Mouse (Mus musculus): Measurements from ENCODE around the gene Dapp1. TPM values are rescaled to one million over a fixed set of nuclear protein-coding genes. Genes with fewer than 3 reads are reported as not detected.

Gene Dapp1
- polyA plus RNA-seq, 1 experiment from 2014 or later = 2.9 TPM

DNA sequence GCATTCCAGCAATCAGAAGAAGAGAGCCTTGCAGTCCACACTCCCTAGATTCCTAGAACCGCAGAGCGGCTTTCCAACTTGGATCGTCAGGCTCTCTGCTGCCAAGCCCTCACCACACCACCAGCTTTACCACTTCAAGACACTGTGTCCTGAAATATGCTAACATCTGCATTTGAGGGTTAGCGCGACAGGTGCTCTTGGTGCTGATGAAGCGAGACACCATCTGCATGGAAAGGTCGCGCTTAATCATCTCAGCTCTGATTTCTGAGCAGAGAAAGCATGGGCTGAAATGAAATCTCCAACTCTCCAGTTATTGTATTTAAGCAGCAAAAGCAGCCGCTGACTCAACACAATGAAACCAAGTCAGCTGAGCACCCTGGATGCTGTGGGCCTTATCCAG, 8.1 kb upstream of the Dapp1 start:
- H3K27ac ChIP-seq = no peak overlapping the region
- no peak overlapping the region for H3K9ac ChIP-seq (replicated peaks)
- no peak for ATAC-seq (ENCODE audit: insufficient number of reproducible peaks, insufficient read depth, low FRiP score, low TSS enrichment, low read depth)
- no peak overlapping the region for H3K4me3 ChIP-seq (replicated peaks)
- WGBS = 87% methylated on average over 9 of the region's 9 CpGs
- no peak overlapping the region for H3K4me2 ChIP-seq
- H3K27me3 ChIP-seq = no peaks in the 10 kb centered on the region
- no peaks in the 10 kb centered on the region for H3K36me3 ChIP-seq
- H3K4me1 ChIP-seq (replicated peaks) = no peaks in the 10 kb centered on the region
- H3K9me3 ChIP-seq = no peaks in the 10 kb centered on the region

DNA sequence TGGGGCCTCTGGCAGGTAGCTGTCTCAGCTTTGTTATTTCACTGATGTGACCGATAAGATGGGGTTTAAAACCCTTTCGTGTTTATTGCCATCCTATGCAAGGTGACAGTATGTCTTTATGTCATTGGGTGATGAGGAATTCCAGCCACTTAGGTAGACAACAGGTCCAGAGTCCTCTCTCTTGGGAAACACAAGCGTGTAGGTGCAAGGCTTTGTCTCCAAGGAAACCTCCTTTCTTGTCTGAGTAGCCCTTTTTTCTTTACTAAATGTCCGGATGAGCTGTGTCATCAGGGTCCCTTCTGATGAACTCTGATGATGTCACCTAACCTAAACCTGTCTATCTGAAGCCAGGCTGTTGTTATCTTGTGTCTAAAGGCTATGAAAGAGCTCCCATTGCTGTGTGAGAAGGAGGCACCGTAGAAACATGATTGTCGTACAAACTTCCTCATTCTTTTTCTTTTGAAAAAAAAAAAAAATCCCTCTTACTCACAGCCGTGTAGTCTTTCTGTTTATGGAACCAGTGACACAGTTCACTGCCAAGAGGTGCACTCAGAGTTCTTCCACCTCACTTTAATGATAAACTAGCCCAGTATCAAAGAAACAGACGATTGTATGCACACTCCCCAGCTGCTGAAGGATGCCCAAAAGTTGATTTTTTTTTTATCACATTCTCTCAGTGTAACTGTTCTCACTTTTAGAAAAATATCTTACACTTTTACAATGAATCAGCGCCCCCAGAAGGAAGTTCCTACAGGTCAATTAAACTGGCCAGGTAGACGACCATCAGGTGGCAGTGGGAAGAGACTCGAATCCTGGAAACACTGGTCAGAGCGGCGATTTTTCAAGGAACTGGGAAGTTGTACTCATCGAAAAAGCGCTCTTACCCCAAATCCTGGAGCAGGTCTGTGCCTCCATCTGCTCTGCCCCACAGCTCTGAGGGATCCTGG, 637 bp downstream of the Dapp1 start:
- 39% methylated on average over 15 of the region's 15 CpGs for WGBS
- H3K4me2 ChIP-seq = peak overlapping the region; percentile 68
- peak overlapping the region; percentile 61 for H3K9ac ChIP-seq (replicated peaks)
- H3K4me3 ChIP-seq (replicated peaks) = peak overlapping the region; percentile 41
- H3K9me3 ChIP-seq = no peaks in the 10 kb centered on the region
- 0 out of 2 replicates have a peak, but pooled peaks have one; percentile 3 for ATAC-seq (ENCODE audit: insufficient number of reproducible peaks, insufficient read depth, low FRiP score, low TSS enrichment, low read depth)
- peaks cover 14% of the 10 kb centered on the region for H3K4me1 ChIP-seq (replicated peaks)
- H3K36me3 ChIP-seq = no peaks in the 10 kb centered on the region
- peak overlapping the region; percentile 35; the same call in 1 of the 2 replicates for H3K27ac ChIP-seq
- no peaks in the 10 kb centered on the region for H3K27me3 ChIP-seq

DNA sequence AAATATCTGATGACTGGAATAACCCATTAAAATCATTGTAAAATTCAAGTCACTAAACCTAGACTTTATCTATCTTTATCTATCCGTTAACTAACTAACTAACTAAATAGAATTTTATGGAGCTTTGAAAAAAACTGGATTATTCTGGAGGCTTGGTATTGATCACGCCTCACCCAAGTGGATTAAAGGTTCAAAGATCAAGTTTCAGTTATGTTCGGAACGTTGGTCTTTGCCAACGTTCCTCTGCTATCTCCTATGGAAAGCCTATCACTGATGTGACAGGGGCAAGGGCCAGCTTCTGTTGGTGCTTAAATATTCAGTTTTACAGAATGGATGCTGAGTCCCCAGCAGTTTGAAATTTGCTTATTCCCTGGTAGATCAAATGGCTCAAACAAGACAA, 3.1 kb downstream of the Dapp1 start:
- Histone ChIP-seq H3K4me2 (no peak overlapping the region), H3K9ac (replicated peaks) (no peak overlapping the region), H3K36me3 (no peaks in the 10 kb centered on the region), H3K4me3 (replicated peaks) (no peak overlapping the region), H3K27me3 (no peaks in the 10 kb centered on the region), H3K27ac (no peak overlapping the region), H3K9me3 (no peaks in the 10 kb centered on the region), H3K4me1 (replicated peaks) (peaks cover 14% of the 10 kb centered on the region)
- WGBS = 72% methylated on average over 5 of the region's 5 CpGs
- ATAC-seq (ENCODE audit: insufficient number of reproducible peaks, insufficient read depth, low FRiP score, low TSS enrichment, low read depth) = no peak

DNA sequence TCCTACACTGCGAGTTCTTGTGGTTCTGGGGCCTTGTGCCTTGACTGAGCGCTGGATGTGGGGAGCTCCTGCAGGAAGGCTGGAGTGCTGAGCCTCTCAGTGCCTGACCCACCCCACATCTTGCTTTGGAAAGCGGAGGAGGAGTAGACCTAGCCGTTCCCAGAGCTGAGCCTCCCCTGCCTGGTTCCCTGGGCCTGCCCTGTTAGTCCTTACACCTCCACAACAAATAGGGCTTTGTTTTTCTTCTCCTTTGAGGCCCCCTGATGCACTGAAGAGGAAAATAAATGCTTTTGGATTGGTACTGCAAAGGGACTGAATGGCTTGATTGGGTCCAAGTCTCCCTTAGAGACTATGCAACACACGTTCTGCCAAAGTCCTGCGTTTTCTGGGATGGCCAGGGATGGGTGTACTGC, 3.7 kb downstream of the Dapp1 start:
- no peak overlapping the region for H3K4me2 ChIP-seq
- 0 out of 2 replicates have a peak overlapping the region, but pooled peaks have one; percentile 41 for H3K27ac ChIP-seq
- H3K9me3 ChIP-seq = no peaks in the 10 kb centered on the region
- no peak for ATAC-seq (ENCODE audit: insufficient number of reproducible peaks, insufficient read depth, low FRiP score, low TSS enrichment, low read depth)
- H3K9ac ChIP-seq (replicated peaks) = 0 out of 2 replicates have a peak overlapping the region, but pooled peaks have one; percentile 8
- H3K27me3 ChIP-seq = no peaks in the 10 kb centered on the region
- peaks cover 14% of the 10 kb centered on the region for H3K4me1 ChIP-seq (replicated peaks)
- no peaks in the 10 kb centered on the region for H3K36me3 ChIP-seq
- no peak overlapping the region for H3K4me3 ChIP-seq (replicated peaks)
- WGBS = 39% methylated on average over 6 of the region's 6 CpGs

DNA sequence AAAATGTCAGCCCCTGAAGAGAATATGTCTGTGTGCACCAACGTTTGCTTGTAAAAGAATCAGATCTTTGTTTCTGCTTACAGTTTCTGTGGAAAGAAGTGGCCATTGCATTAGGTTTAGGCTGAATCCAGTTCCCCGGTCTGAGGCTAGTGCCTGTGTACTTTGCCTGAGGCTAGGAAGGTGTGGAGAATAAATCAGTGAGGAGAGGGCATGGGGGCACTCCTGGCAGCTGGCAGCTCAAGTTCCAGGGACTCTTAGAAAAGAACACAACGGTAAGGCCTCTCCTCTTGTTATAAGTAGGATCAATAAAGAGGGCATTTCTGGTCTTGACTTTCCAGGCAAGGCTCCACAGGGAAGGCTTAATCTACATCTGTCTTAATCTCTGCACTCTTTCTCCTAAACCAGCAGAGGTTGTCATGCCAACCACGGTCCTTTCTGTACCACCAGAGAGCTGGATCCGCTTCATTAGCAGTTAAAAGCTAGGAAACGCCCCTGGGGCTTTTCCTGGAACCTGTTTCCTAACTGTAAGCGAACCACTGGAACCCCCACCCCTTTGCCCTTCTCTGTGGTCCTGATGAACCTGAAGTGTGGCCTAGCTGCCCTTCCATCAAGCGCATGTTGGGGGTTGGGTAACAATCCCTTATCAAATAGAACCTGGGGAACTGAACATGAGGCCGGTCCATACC, 4.3 kb downstream of the Dapp1 start:
- Histone ChIP-seq H3K4me2 (no peak overlapping the region), H3K27ac (0 out of 2 replicates have a peak overlapping the region, but pooled peaks have one; percentile 41), H3K4me1 (replicated peaks) (peaks cover 14% of the 10 kb centered on the region), H3K36me3 (no peaks in the 10 kb centered on the region), H3K9me3 (no peaks in the 10 kb centered on the region), H3K4me3 (replicated peaks) (no peak overlapping the region), H3K9ac (replicated peaks) (0 out of 2 replicates have a peak overlapping the region, but pooled peaks have one; percentile 8), H3K27me3 (no peaks in the 10 kb centered on the region)
- no peak for ATAC-seq (ENCODE audit: insufficient number of reproducible peaks, insufficient read depth, low FRiP score, low TSS enrichment, low read depth)
- WGBS = 30% methylated on average over 9 of the region's 9 CpGs

DNA sequence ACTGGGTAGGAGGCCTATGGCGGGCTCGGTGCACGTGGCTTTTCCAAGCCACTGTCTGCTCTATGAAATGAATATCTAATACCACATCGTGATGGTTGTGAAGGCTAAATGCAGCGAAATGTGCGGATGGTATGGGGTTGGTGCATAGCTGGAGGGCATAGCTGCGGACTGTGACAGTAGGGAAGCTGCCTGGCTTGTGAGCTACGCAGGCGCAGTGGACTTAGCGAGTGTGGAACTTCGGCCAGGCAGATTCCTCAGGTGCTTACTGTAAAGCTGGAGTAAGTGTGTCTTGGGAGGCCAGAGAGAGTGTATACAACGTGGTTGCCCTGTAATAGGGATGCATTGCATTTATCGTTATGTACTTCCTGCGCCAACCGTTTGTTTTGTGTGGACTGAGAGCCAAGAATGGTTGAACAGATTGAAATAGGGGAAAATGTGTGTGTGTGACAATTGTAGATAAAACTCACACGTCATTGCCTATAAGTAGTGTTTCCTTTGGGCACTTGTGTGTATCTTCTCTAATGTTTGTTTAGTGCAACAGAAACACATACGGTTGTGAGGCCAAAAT, 5.4 kb downstream of the Dapp1 start:
- no peak for ATAC-seq (ENCODE audit: insufficient number of reproducible peaks, insufficient read depth, low FRiP score, low TSS enrichment, low read depth)
- Histone ChIP-seq H3K36me3 (no peaks in the 10 kb centered on the region), H3K4me2 (no peak overlapping the region), H3K27ac (no peak overlapping the region), H3K4me1 (replicated peaks) (peaks cover 10% of the 10 kb centered on the region), H3K27me3 (no peaks in the 10 kb centered on the region), H3K9ac (replicated peaks) (no peak overlapping the region), H3K9me3 (no peaks in the 10 kb centered on the region), H3K4me3 (replicated peaks) (no peak overlapping the region)
- 90% methylated on average over 17 of the region's 17 CpGs for WGBS

DNA sequence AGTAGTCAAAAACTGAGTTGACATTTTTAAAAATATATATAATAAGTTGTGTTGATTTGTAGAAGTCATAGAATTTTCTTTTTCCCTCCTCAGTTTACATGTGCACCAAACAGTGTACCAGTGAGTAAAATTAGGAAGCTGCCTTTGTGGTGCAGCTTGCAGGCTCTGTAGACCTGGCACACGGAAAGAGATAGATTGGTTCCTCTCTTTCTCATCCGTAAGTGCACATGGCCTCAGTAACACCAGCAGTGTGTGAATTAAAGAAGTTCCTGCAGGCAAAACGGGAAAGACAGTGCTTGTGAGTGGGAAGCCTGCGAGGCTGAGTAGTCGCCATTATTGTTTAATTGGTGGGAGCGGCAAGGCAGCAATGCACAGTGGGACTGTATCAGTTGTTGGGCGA, 5.9 kb downstream of the Dapp1 start:
- no peak overlapping the region for H3K9ac ChIP-seq (replicated peaks)
- WGBS = 89% methylated on average over 7 of the region's 7 CpGs
- H3K4me2 ChIP-seq = no peak overlapping the region
- no peak overlapping the region for H3K27ac ChIP-seq
- no peaks in the 10 kb centered on the region for H3K36me3 ChIP-seq
- H3K9me3 ChIP-seq = no peaks in the 10 kb centered on the region
- no peak overlapping the region for H3K4me3 ChIP-seq (replicated peaks)
- no peaks in the 10 kb centered on the region for H3K27me3 ChIP-seq
- ATAC-seq (ENCODE audit: insufficient number of reproducible peaks, insufficient read depth, low FRiP score, low TSS enrichment, low read depth) = no peak
- H3K4me1 ChIP-seq (replicated peaks) = peaks cover 10% of the 10 kb centered on the region

DNA sequence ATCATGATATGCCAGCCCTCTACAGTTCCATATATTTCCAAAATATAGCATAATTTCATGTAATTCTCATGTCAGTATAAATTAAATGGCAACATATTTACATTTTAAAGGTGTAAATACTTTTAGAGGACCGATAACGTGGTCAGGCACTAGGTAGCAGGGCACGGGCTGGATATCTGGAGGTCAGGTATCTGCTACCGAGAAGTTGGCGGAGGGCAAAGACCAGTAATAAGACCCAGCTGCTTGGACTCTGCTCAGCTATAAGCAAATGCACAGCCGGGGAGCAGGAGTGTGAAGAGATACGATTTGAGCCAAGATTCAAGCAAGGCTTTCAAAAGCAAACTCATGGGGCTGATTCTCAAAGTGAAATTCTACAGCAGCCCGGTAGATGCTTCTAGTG, 7.0 kb downstream of the Dapp1 start:
- Histone ChIP-seq H3K9ac (replicated peaks) (no peak overlapping the region), H3K4me1 (replicated peaks) (peaks cover 10% of the 10 kb centered on the region), H3K4me2 (no peak overlapping the region), H3K27me3 (no peaks in the 10 kb centered on the region), H3K36me3 (no peaks in the 10 kb centered on the region), H3K4me3 (replicated peaks) (no peak overlapping the region), H3K27ac (no peak overlapping the region), H3K9me3 (no peaks in the 10 kb centered on the region)
- ATAC-seq (ENCODE audit: insufficient number of reproducible peaks, insufficient read depth, low FRiP score, low TSS enrichment, low read depth) = no peak
- 63% methylated on average over 8 of the region's 8 CpGs for WGBS

DNA sequence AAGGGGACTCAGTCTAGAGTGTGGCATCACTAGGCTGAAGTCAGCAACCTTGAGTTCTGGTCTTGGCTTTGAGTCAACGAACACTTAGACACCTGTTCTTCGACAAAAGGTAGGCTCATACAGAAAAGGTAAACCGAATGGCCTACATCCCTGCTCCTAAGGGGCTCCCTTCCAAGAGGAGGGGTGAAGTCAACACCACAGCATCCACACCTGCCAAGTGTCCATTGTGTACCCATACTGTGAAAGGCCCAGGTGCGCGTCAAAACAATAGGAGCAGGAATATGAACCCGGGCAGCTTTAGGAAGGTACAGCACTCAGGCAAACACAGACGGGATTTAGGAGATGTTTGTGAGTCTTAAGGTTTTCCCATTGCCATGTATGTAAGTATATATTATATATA, 8.4 kb downstream of the Dapp1 start:
- Histone ChIP-seq H3K4me3 (replicated peaks) (no peak overlapping the region), H3K4me2 (no peak overlapping the region), H3K27ac (no peak overlapping the region), H3K36me3 (no peaks in the 10 kb centered on the region), H3K27me3 (no peaks in the 10 kb centered on the region), H3K9ac (replicated peaks) (no peak overlapping the region), H3K4me1 (replicated peaks) (peaks cover 10% of the 10 kb centered on the region), H3K9me3 (no peaks in the 10 kb centered on the region)
- 90% methylated on average over 7 of the region's 7 CpGs for WGBS
- ATAC-seq (ENCODE audit: insufficient number of reproducible peaks, insufficient read depth, low FRiP score, low TSS enrichment, low read depth) = no peak

DNA sequence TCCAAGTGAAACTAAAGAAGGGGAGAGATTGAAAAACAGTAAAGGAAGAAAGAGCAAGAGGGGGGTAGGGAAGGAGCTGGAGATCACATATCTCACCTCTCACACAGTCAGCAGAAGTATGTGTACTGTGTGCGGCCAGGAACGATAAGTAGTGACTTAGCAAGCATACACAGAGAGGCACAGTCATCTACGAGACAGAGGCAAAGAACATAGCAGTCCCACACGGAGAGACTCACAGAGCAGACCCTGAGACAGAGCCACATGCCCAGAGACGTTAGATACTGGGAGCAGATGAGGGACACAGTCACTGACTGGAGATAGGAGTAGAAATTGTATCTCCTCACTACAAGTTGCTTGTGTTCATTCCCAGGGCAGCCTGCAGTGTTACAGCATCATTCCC, 9.1 kb downstream of the Dapp1 start:
- Histone ChIP-seq H3K9me3 (no peaks in the 10 kb centered on the region), H3K27me3 (no peaks in the 10 kb centered on the region), H3K4me3 (replicated peaks) (no peak overlapping the region), H3K4me1 (replicated peaks) (peaks cover 5% of the 10 kb centered on the region), H3K9ac (replicated peaks) (no peak overlapping the region), H3K4me2 (no peak overlapping the region), H3K27ac (no peak overlapping the region), H3K36me3 (no peaks in the 10 kb centered on the region)
- no peak for ATAC-seq (ENCODE audit: insufficient number of reproducible peaks, insufficient read depth, low FRiP score, low TSS enrichment, low read depth)
- 79% methylated on average over 5 of the region's 5 CpGs for WGBS

DNA sequence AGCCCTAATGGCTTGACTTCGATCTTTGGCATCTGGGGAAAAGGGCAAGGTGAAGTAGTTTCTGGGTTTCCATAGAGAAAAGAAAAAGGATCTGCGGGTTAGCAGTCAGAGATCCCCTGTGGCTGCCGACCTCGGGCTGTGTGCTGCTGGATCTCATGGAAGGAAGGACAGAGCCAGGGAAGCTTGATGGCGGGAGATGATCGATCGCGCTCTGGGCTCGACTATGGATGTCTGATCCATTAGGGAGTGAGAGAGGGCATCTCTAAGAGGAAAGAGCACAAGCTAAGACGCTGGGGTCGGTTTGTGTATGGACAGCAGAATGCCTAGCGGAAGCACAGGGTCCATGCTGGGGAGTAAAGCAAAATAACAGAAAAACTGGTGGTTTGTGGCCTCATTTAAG, 11.4 kb downstream of the Dapp1 start:
- no peak for ATAC-seq (ENCODE audit: insufficient number of reproducible peaks, insufficient read depth, low FRiP score, low TSS enrichment, low read depth)
- WGBS = 51% methylated on average over 12 of the region's 12 CpGs
- no peak overlapping the region for H3K9ac ChIP-seq (replicated peaks)
- no peaks in the 10 kb centered on the region for H3K27me3 ChIP-seq
- peak overlapping the region; percentile 29 for H3K4me2 ChIP-seq
- H3K36me3 ChIP-seq = no peaks in the 10 kb centered on the region
- no peaks in the 10 kb centered on the region for H3K4me1 ChIP-seq (replicated peaks)
- H3K4me3 ChIP-seq (replicated peaks) = no peak overlapping the region
- H3K27ac ChIP-seq = no peak overlapping the region
- no peaks in the 10 kb centered on the region for H3K9me3 ChIP-seq
